Mouse (Mus musculus) testis, postnatal 14 days (tissue): Measurements from ENCODE around the gene Xk.
"Not testable (repeated sequence)": the region's sequence is repeated elsewhere in the genome, so short reads cannot be mapped to it uniquely, and the experiment has no call there.

Source experiments
- DNase-seq: peaks from one replicate; pipeline ENCODE4 v3.0.0; 2021; ENCODE audit warnings: low spot score

The Xk gene

GRCm38 (mm10) chrX:9272460-9273361, at the start of gene Xk:
Gene Xk, plus strand, starts transcription at chrX:9272756.
- peak; percentile 67 for DNase-seq

GRCm38 (mm10) chrX:9227105-9227504, 45.5 kb upstream of the Xk start:
- DNase-seq: no peak

GRCm38 (mm10) chrX:9240737-9241591, 31.6 kb upstream of the Xk start:
- DNase-seq: no peak

DNA sequence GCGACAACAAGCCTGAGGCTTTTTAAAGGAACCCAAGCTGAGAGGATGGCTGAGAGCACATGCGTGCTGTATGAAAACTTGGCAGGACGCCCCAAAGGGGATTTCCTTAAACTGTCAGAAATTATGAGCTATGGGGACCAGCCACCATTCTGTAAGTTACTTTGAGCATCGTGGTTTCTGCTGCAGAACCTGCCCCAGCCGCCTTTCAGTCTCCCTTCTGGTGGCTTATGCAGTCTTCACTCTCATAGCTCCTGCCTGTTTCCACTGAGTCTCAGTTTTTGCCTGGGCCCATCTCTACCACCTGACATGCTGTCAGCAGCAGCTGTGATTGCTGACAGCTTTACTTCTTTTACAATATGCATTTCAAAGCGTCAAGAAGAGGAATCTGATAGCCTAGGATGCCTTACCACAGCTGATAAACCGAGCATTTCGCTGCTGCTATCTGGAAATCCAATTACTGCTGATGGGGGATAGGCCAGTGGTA, 29.1 kb upstream of the Xk start:
- no peak for DNase-seq

GRCm38 (mm10) chrX:9244603-9245336, 27.8 kb upstream of the Xk start:
- DNase-seq: peak; percentile 5

- no peak for DNase-seq
Measured at GRCm38 (mm10) chrX:9248911-9249310, 23.6 kb upstream of the Xk start.

DNA sequence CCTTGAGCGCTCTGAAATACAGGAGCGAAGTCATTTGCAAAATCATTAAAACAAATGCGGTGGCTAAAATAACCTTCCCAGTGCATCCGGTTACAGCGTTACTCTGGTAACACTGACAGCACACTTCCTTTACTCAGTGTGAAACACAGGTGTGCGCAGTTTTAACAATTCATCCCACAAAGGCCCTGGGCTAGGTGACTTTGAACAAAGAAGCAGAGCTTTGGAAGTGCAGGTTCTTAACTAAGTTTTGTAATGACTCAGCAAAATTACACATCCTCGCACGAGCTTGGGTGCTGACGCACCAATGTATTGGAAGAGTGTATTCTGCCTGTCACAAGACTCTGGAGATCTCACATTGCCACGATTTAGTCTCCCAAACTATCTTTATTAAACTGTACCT, 18.6 kb upstream of the Xk start:
- no peak for DNase-seq

DNA sequence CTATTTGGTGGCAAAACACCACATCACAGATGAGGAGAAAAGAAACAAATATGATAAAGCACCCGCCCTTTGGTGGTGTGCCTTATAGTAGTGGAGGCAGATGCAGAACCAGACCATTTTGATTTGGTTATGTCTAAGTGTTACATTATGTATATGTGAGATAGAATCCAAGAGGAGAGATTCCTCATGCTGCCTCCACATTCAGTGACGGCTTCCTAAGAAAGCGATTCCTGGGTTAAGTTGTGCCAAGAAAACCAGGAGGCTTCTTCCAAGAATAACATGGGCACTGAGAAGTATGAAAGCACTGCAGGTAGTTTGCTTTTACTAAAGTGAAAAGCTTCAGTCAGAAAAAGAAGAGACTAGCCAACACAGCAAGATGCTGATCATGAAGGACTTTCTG, 17.7 kb upstream of the Xk start:
- no peak for DNase-seq

DNA sequence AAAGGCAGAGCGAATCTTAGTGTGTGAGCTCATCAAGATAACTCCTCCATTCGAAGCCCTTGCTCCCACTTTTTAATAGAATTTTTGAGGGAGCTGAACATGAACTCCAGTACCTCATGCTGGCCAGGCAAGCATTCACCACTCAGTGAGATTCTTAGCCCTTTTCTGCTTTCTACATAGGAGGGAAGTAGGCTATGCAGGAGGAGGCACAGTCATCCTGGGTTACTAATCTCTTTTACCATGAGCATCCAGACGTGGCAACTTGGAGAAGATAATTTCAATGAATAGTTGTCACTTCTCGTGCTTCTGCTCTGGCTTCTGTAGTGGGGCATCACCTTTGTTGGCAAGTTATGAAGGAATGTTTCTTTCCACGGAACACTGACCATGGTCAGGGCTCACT, 15.8 kb upstream of the Xk start, which contains the start of gene Gm14862:
Gene Gm14862 (minus strand): TSS at position 134 of the 400 bp plus-strand sequence.
- no peak for DNase-seq

- no peak for DNase-seq
Measured at GRCm38 (mm10) chrX:9257831-9258230, 14.7 kb upstream of the Xk start.

DNA sequence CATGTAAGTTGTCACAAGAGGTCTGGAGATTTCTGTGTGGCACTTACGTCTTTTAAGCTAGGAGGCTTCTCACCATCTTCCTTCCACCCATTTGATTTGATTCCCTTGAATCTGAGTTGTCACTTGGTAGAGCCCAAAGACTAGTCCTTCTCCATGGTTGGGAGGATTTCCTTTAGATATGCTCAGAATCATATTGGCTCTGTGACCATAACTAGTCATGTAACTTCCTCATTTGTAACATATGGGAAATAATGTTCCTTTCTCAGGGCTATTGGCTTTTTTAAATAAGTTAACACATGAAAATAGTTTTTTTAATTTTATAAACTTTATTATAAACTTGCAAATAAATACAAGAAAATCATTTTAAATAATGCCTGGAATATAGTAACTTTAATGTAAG, 13.3 kb upstream of the Xk start:
- DNase-seq: no peak

- DNase-seq: no peak
Measured at GRCm38 (mm10) chrX:9271112-9271511, 1.4 kb upstream of the Xk start.

DNA sequence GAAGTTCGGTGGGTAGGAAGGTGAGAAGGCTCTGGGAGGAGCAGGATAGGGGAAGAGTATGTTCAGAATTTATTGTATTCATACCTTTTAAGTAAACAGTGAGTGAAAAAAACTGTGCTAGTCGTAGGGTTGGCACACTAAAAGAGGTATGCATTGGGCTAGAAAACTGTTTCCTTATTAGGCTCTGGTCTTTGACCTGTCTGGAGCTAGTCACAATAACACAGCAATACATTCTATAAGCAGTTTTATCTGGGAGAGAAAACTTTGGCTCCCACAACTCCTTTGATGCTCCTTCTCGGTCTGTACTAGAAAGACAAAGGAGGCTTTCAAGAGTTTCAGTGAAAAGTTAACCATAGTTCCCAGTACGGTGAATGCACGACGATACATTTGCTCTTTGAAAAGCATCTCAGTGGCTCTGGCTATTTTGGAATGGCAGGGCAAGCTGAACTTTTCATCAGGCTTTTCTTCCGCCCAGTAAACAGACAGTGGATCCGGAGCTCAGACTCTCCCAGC, 553 bp upstream of the Xk start:
- no peak for DNase-seq

DNA sequence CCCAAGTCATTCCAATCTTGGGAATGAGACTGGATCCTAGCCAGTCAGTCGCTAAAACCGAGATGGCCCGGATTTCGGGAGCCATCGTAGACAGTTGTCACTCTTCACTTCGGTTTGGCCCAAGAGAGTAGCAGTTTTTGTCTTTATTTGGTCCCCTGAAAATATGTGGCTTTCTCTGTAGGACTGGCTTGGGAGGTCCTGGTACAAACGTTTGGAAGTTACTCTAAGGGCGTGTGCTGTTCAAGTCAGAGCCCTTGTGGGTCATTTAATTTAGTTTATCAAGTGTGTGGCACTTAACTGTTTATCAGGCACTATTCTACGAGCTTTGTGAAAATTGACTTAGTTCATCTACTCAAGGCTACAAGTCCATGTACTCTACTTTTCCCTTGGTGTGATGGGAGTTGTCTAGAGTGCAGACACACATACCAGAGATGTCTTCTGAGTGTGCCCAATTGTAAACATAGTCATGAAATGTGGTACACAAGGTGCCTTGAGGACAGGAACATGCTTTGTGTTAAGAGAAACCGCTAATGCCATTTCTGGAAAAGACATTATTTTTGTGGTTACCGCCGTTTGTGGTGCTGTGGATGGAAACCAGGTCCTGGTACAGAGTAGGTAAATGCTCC, 934 bp downstream of the Xk start:
- no peak for DNase-seq

- DNase-seq: no peak
Measured at GRCm38 (mm10) chrX:9274321-9274720, 1.8 kb downstream of the Xk start.

- not testable (repeated sequence) for DNase-seq
Measured at GRCm38 (mm10) chrX:9283464-9283863, 10.9 kb downstream of the Xk start, which contains the start of gene H2al1m. Gene H2al1m, plus strand, starts transcription at chrX:9283764.

GRCm38 (mm10) chrX:9293140-9293829, 20.7 kb downstream of the Xk start:
- not testable (repeated sequence) for DNase-seq

- DNase-seq: no peak
Measured at GRCm38 (mm10) chrX:9298413-9298864, 25.9 kb downstream of the Xk start.

DNA sequence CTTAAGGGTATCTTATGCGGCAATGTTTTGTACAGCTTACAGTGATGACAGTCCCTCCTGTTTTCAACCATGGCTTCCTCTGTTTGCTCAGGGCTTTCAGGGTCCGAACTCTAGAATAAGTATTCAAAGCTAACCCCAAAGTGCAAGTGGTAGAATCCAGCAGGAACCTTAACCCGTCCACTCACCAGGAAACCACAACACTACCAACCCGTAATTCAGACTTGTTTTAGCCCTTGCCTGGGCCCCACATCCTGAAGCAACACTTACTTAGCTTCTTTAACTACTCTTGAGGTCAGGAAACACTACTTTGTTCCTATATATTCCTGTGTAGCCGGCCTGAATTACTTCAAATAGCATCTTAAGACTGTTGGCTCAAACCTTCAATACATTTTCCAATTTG, 30.2 kb downstream of the Xk start:
- DNase-seq: no peak

DNA sequence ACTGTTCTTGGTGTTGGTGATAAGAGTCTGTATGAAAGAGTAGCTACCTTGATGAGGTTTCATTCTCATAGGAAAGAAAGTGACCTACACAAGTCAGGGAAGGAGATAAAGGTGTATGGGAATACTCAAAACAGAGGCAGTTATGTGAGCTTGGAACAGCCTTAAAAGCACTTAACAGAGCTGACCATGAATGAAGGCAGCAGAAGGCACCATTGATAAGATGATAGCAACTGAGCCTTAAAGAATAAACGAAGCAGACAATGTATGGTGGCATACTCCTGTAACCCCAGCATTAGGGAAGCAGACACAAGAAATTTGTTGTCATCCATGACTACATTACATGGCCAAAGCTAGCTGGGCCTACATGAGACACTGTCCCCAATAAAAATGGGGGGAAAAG, 30.9 kb downstream of the Xk start:
- DNase-seq: no peak

DNA sequence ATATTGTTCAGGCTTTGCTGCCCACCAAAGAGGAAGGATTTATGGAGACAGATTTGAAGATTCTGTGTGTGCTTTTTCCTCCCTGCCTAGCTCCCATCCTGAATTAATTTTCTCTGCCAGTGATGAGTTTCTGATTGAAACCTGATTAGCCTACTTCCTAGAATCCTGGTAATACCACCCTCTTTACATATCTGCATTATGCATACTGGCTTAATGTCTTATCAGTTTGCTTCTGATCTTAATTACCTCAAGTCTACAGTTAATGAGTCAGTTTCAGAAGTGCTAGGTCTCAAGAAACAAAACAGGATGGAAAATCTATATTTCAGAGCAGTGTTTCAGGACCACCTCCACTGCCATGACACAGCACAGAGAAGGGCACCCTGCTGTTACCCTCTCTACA, 43.9 kb downstream of the Xk start:
- not testable (repeated sequence) for DNase-seq
